Mouse (Mus musculus): ENCODE results near the gene Cdh4. TPM values are rescaled to one million over a fixed set of nuclear protein-coding genes. Genes with fewer than 3 reads are reported as not detected.

Cdh4 gene
- total RNA-seq, 2 experiments from 2014 or later: 0.79 to 0.89 TPM

GRCm38 (mm10) chr2:179661998-179662714 lies 219.9 kb downstream of the Cdh4 start:
- DNase-seq: no peak
- intact Hi-C loops (cut with DNase I): no loop called here

DNA sequence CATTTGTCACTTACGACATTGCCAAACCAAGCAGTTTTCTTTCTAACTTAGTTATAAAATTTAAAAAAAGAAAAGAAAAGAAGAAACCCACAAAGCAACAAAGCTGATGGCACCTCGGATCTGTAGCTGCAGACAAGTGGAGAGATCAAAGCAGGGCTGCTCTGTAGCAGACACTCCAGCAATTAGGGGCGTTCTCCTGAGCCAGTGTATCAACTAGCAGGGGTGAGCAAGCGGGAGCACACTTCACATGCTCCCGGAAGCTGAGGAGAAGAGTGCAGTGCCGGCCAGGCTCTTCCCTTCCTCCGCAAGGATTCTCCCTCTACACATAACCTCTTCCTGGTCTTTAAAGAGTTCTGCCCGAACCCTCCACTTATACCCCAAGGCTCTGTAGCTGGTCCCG lies 220.5 kb downstream of the Cdh4 start:
- intact Hi-C loops (cut with DNase I): no loop called here
- no peak for DNase-seq

GRCm38 (mm10) chr2:179663652-179664051 lies 221.4 kb downstream of the Cdh4 start:
- DNase-seq: no peak
- intact Hi-C loops (cut with DNase I): no loop called here

DNA sequence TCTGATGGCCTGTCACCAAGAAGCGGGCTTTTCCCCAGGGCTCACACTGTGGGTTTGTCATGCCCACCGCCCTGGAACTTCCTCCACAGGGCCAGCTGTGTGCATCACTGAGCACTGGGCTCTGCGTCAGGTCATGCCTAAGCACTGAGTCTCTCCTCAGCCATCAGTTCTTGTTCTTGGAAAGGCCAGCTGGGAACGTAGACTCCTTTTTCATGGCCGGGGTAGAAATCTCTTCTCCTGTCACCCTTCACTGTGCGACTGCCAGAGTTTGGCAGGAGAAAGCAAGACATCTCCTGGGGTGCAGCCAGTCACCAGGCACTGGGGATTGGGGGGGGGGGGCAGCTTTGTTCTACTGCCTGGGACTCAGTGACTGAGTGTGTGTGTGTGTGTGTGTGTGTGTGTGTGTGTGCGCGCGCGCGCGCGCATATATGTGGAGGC lies 222.0 kb downstream of the Cdh4 start:
- intact Hi-C loops (cut with DNase I): no loop called here
- no peak for DNase-seq

DNA sequence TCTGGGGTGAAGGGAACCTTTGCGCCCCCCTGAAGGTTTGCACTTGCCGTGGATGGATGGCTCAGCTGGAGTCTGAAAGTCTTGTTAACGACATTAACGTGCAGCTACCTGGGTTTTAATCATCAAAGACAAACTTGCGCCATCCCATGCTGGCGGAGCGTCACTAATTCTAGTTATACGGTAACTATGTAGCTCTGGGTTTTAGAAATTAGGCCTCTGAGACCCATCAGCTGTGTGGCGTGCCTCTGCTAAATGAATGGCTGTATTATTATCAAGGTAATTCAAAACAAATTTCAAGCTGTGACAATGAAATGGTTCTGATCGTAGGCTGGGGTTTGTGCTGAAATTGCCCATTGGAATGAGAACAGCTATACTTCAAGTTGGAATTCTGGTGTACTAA lies 228.5 kb downstream of the Cdh4 start:
- no peak for DNase-seq
- intact Hi-C loops (cut with DNase I): no loop called here

DNA sequence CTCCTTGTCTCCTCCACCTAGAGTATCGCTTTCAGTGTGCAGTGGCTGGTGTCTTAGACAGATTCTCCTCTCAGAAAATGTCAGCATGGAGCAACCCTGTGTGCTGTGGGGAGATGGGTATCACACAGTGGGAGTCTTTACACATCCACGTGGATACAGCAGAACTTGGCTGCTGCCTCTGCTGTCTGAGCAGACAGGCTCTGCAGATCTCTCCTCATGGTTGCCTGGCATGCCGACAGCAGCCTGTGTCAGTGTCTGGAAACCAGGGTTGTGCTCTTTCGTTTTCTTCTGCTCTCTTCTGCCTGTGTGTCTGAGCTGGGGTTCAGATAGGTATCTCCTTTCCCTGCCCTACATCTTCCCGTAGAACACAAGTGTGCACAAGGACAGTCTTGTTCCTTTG lies 237.6 kb downstream of the Cdh4 start:
- intact Hi-C loops (cut with DNase I): loop anchor here (2.0 kb wide), 1 partner anchor 195 kb away; no protein-coding TSS in a partner anchor
- no peak for DNase-seq

DNA sequence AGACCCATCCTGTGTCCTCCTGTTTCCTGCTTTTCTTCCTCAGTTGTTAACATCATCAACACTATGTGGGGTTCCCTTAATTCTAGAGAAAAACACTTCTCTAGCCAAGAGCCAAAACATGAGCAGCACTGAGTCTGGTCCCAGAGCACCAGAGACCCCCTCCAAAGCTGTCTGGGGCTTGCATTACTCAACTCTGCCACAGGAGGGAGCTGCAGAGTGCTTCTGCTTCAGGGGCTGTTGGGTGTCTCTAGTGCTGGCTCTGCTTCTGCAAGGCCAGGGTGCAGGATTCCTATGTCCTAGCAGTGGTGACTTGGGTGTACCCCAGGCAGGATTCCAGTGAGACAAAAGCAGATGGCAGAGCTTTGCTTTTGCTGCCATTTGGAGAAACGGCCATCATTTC lies 239.2 kb downstream of the Cdh4 start:
- DNase-seq: peak in 1 of 2 experiments; percentile 40
- intact Hi-C loops (cut with DNase I): loop anchor here (1.0 to 2.0 kb wide), 2 partner anchors 182 to 193 kb away; no protein-coding TSS in a partner anchor

DNA sequence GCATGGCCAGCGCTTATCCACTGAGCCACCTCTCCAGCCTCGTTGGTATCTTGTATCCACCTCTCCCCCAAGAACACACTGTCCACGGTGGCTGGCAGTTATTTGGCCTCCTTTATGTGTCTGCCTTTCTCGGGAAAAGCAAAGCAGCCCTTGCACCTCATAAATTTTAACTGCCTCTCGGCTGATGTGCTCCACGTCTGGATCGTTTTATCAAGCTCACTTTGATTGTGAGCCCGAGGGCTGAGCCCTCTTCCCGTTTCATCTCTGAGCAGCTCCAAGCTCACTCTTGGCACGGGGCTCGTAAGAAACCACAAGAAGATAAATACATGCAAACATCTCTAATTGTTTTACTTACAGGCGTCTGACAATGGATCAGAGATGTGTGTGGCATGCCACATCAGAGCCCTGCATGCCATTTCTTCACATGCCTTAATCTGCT lies 245.0 kb downstream of the Cdh4 start:
- DNase-seq: no peak
- intact Hi-C loops (cut with DNase I): no loop called here

GRCm38 (mm10) chr2:179688976-179689375 lies 246.7 kb downstream of the Cdh4 start:
- no peak for DNase-seq
- intact Hi-C loops (cut with DNase I): no loop called here

DNA sequence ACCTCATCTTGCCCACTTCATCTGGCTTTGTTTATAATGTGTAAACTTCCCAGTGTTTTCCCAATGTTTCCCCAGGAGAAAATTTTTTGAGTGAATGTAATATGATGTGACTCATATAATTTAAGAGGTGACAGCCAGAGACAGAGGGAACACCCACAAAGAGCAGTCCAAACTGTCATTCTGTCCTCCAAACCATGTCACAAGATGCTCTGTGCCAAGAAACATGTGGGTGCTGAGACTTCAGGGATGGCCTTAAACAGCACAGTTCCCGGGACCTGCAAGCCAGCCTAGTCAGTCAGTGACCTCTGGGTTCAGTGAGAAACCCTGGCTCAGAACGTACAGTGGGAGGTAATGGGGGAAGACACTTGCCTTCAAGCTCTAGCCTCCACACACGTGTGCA lies 247.5 kb downstream of the Cdh4 start:
- DNase-seq: no peak
- intact Hi-C loops (cut with DNase I): no loop called here

- DNase-seq: no peak
- intact Hi-C loops (cut with DNase I): no loop called here
Observed at GRCm38 (mm10) chr2:179690571-179690970, 248.3 kb downstream of the Cdh4 start.

GRCm38 (mm10) chr2:179694936-179695335 lies 252.7 kb downstream of the Cdh4 start:
- DNase-seq: no peak
- intact Hi-C loops (cut with DNase I): no loop called here

GRCm38 (mm10) chr2:179697601-179698000 lies 255.4 kb downstream of the Cdh4 start:
- intact Hi-C loops (cut with DNase I): no loop called here
- no peak for DNase-seq

DNA sequence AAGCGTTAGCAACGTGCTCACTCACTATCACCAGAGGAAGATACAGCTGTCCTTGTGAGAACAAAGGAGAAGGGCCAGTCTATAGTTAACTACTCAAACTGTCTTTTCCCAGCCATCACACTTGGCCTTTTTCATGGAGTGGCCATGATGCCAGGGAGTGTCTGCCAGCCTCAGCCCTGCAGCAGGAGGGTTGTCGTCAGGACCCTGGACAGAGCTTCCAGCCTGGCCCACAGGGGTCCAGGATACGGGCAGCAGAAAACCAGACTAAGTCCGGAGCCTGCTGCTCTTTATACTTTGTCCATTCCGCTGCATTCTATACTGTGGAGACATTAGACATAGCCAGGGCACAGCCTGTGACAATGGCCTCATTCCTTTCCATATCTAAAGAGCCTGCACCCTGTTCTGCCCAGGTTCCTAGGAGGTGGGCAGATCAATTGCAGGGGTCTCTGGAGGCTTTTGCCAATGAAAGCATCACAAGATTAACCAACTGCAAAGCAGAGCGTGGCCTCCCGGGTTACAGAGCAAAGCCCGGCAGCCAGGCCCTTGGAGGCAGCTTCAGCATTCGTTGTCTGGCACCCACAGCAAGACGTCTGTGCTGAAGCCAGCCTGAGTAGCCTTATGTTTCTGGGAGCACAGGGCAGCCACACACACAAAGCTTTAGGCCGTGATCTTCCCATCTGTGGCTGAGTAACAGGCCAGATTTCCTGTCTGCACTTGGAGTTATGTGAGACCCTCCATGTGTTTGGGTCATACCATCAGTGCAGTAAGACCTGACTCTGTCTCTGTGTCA lies 256.2 kb downstream of the Cdh4 start:
- no peak for DNase-seq
- intact Hi-C loops (cut with DNase I): no loop called here

DNA sequence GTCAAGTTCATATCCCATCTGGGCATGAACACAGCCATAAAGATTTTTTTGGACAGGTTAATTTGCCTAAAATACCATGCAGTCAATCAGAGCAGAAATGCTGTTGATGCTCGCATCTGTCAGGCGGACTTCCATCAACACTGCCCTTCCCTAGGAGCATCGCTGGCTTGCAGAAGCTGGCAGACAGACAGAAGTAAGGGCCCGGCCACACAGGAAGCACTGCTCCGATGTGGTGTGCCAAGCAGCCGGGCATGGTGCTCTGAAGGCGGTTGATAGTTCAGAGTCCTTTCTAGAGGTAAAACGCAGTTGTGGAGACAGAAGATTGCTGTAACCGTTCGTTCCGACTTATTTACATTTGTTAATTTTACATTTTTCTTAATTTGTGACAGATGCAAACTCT lies 262.8 kb downstream of the Cdh4 start:
- DNase-seq: no peak
- intact Hi-C loops (cut with DNase I): no loop called here

GRCm38 (mm10) chr2:179705461-179705860 lies 263.2 kb downstream of the Cdh4 start:
- intact Hi-C loops (cut with DNase I): no loop called here
- DNase-seq: no peak

- DNase-seq: no peak
- intact Hi-C loops (cut with DNase I): no loop called here
Observed at GRCm38 (mm10) chr2:179706616-179707015, 264.4 kb downstream of the Cdh4 start.

GRCm38 (mm10) chr2:179709111-179709510 lies 266.9 kb downstream of the Cdh4 start:
- intact Hi-C loops (cut with DNase I): no loop called here
- DNase-seq: no peak

DNA sequence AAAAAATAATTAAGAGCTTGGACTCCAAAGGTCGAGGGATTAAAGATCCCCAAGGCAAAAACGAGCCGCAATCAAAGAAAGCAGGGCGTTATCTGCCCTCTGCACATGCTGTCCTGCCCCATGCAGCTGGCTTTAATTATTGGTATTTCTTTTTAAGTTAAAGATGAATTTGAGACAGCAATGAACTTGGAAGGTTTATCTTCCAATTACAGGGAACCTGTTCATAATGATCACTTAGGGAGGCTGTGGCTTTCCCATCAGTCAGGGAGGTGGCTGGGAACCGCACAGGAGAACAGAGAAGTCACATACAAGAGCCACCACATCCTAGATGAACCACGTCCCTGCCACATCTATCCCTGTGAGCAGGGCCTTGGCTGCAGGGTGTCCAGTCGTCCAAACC lies 270.5 kb downstream of the Cdh4 start:
- intact Hi-C loops (cut with DNase I): no loop called here
- no peak for DNase-seq

DNA sequence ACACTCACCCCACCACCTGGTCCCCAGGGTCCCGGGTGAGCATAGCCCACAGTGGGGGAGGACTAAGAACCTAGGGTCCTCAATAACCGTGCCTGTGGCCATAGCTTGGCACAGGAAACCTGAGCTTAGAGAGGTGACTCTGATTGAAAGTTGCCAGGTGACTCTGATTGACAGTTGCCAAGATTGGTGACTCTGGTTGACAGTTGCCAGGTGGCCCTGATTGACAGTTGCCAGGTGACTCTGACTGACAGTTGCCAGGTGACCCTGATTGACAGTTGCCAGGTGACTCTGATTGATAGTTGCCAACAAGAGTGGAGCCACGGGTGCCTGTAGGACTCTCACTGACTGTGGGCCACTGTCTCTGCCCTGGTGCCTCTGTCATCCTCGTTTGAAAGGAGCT lies 271.1 kb downstream of the Cdh4 start:
- no peak for DNase-seq
- intact Hi-C loops (cut with DNase I): no loop called here

GRCm38 (mm10) chr2:179714145-179714544 lies 271.9 kb downstream of the Cdh4 start:
- DNase-seq: no peak
- intact Hi-C loops (cut with DNase I): no loop called here

DNA sequence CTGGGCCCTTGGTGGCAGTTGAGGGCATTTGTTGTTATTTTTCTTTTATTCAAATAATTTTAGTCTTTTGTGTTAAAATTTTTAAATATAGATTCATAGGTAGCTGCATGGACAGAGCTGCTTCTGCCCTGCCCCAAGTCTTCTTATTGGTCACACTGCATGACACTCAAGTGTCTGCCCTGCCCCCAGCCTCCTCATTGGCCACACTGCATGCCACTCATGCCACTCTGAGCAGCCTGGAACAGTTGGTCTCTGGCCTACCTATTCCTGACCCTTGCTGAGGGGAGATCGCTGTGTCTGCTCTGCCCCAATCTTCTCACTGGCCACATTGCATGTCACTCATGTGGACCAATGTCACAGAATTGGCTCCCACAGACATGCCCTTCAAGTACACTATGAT lies 273.1 kb downstream of the Cdh4 start:
- DNase-seq: no peak
- intact Hi-C loops (cut with DNase I): no loop called here

Measured in heart, postnatal 36 days (tissue).